Mouse (Mus musculus) G1E-ER4 (cell line): ENCODE data around the gene Olfr434. TPM values are rescaled to one million over a fixed set of nuclear protein-coding genes. Genes with fewer than 3 reads are reported as not detected.

Experiments used
- GATA1 ChIP-seq: IDR thresholded peaks from one replicate; pipeline ENCODE4 v1.8.0; 2012; ENCODE audit warnings: low read length, inconsistent platforms
- polyA plus RNA-seq: library from polyadenylated mRNA; stranded (reverse); fragments of >175 nt; gene quantifications from 2 replicates; pipeline ENCODE4 v1.2.3, GENCODE M21; 2012

Olfr434 gene
- polyA plus RNA-seq, 1 experiment: not detected

DNA sequence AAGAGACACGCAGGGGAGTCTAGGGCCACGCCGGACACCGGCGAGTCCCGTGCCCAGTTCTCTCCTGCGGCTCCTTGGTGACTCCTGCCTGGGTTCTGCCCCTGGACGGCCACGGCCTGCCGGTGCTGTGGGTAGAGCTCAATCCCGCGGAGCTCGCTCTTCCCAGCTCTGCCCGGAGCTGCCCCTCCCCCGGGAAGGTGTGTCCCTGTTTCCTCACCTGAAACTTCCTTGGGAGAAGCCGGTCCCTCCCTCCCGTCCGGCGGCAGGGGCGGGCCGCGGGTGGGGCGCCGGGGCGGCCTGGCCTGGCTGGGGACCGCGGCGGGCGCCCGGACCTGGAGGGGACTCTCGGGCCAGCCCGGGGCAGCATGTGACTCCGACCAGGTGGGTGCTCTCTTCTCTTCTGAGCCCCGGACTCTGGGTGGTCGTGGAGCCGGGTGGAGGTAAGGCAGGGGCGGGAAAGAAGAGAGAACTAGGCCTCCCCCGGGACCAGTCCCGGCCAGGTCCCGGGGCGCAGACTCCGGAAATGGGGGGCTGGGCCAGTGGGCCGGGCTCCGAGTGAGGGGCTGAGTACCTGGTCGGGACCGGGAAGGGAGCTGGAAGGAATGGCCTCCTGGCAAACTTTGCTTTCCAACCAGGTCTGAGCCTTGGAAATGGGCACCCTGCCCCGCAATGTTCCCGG lies 52.7 kb downstream of the Olfr434 start, which contains the start of gene Arhgef5:
Gene Arhgef5, plus strand, starts transcription at position 220 of the 679 bp plus-strand sequence.
- no peak for TF ChIP-seq GATA1

DNA sequence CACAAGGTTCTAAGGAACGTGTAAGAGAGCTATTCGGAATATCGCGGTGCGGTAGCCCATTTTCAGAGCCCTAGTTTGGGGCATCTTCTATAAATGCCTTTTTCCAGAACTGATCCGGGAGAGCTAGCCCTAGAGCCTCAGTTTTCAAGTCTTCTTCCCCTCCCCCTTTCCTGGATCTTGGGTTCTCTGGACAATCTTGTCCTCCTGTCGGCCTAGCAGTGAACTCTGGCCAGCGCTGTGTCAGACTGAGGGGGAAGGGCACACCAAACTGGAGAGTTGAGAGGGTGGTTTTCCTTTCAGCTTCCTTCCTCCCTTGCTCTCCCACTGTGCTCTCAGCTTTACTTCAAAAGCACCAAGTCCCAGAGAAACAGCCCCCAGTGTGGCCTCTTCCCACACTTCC lies 53.5 kb downstream of the Olfr434 start:
- TF ChIP-seq GATA1: no peak

Other genes starting within 250 kb of the Olfr434 start
- gene Olfr441, start 106.7 kb upstream of the Olfr434 start, polyA plus RNA-seq: not detected in 2 replicates
- gene Olfr237-ps1, start 66.5 kb upstream of the Olfr434 start, polyA plus RNA-seq: not detected in 2 replicates
- not detected in 2 replicates for gene Olfr437, start 49.7 kb upstream of the Olfr434 start, polyA plus RNA-seq
- not detected in 2 replicates for gene Olfr13, start 40.9 kb upstream of the Olfr434 start, polyA plus RNA-seq
- not detected in 2 replicates for gene Olfr435, start 15.9 kb upstream of the Olfr434 start, polyA plus RNA-seq
- gene Olfr47, start 18.5 kb downstream of the Olfr434 start, polyA plus RNA-seq: not detected in 2 replicates
- gene Arhgef5, start 52.6 kb downstream of the Olfr434 start, polyA plus RNA-seq: not detected in 2 replicates
- not detected in 2 replicates for gene Nobox, start 96.5 kb downstream of the Olfr434 start, polyA plus RNA-seq